Mouse (Mus musculus) G1E-ER4 (cell line): ENCODE results near the gene Creb3l1. TPM values are rescaled to one million over a fixed set of nuclear protein-coding genes. Genes with fewer than 3 reads are reported as not detected.

Source experiments
- GATA1 ChIP-seq: IDR thresholded peaks from one replicate; pipeline ENCODE4 v1.8.0; 2012; ENCODE audit warnings: low read length, inconsistent platforms
- polyA plus RNA-seq: library from polyadenylated mRNA; stranded (reverse); fragments of >175 nt; gene quantifications from 2 replicates; pipeline ENCODE4 v1.2.3, GENCODE M21; 2012

Gene Creb3l1
- polyA plus RNA-seq, 1 experiment: 0.94 TPM

DNA sequence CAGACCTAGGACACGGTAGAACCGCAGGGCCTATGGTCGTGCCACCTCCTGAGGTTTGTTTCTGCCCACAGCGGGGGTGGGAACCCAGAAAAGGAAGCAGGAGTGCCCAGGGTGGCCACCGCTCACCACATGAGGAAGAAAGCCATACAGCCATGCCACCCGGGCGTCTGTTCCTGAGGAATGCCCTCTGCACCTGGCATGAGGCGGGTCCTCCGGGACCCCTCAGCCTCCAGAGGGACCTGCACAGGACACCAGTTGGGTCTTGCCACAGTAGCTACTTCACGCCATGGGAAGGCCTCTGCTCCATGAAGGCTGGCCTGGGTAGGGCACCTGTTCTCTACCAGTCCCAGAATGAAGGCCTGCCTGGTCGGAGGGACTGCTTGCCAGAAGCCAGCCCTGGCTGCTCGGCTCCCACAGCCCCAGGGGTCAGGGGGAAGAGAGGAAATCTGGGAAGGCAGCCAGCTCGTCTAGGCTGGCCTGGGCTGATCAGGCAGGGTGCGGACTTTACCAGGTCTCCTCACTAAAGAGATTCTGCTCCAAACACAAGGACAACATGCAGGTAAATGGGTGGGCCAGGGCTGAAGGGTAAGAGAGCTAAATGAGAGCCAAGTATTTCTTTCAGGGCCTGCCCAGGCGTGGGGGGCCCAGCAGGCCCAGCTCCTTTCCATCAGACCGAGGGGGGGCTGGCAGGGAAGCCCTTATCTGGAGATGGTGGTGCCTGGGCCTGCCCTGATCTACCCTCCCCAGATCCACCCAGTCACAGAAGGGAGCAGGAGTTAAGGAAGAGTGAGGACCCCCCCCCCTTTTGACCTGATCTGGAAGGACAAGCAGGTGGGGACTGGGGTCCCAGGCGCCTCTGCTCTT is 74.7 kb downstream of the Creb3l1 start:
- TF ChIP-seq GATA1: no peak

DNA sequence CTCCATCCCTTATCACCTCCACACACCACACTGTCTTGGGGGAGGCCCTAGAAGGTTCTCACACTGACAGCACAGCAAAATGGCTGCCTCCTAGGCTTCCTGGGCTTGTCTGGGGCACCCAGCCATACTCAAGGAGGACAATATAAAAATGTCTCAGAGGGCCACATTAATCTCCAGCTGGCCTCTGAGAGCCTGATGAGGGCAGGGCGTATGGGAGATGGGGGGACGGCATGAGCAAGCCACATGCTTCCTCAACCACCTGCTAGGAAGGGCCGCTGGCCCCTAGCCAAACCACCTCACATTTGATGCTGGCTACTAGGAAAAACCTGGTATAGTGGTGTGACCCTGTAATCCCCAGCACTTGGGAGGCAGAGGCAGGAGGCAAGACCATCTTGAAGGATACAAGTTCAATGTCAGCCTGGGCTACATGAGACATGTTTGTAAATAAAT is 75.5 kb downstream of the Creb3l1 start:
- no peak for TF ChIP-seq GATA1

- peak; percentile 84 for TF ChIP-seq GATA1
These were observed 76.2 kb downstream of the Creb3l1 start for GRCm38 (mm10) chr2:91948151-91948509.

DNA sequence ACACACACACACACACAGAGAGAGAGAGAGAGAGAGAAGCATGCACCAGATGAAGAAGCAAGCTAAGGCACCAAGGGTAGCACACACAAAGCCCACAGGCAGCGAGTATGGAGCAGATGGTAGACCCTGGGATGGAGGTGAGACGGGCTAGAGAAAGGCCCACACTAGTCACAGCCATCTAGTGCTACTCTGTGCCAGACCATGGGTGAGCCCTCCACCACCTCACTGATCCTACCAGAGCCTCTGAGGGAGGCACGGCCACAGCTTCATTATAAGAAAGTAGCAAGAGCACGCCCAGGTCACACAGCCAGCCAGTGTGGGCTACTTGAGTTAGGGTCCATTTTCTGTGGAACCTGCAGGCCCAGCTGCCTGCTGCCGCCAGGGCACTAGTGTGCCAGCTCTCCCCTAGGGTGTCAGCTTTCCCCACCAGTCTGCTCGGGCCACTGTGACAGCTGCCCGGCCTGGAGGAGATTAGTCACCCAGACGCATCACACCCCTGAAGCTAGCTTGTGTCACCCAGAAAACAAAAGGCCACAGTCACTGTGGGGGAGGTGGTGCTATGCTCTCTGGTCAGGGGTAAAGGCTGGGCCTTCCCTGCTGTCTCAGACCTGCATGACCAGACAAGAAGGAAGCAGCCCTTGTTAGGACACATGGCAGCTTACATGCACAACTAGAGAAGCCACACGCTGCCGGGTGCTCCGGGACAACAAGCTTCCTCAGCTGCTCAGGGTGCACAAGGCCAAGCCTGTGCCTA is 76.7 kb downstream of the Creb3l1 start:
- TF ChIP-seq GATA1: no peak

DNA sequence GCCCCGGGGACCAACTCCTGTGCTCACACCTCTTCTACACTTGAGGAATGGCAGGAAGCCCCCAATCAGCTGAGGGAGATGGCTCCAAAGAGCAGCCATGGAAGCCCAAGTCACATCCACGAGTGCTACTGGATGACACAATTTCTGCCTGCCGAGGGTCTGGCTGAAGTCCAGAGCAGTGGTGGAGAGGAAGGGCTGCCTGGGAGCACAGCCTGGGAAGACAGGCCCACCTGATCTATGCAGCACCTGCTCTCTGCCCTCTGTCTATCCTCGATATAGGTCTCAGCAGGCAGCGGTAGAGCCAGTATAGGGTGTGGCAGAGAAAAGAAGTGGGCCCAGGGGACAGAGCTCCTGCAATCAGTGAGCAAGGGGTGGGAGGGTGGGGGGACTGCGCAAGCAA is 77.5 kb downstream of the Creb3l1 start:
- no peak for TF ChIP-seq GATA1

DNA sequence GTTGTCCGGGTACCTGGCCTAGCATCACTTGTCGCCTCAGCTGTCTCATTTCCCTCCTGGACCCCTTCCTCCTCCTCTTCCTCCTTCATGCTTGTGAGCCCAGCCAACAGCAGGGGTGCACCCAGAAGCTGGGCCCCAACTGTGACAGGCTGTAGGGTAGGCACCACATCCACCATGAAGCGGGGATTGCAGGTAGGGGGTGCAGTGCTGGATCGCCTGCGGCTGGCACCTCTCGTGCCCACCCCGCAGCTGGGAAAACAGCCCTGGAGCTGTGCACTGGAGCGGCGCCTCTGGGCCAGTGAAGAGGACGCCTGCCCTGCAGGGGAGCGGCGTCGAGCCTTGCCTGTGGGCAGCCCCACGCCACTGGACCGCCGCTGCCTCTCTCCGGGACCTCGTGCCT is 78.8 kb downstream of the Creb3l1 start, which contains the start of gene Gm9821:
Gene Gm9821 (plus strand): TSS at position 221 of the 400 bp plus-strand sequence.
- TF ChIP-seq GATA1: no peak

- TF ChIP-seq GATA1: no peak
These were observed 79.9 kb downstream of the Creb3l1 start for GRCm38 (mm10) chr2:91944170-91944950.

GRCm38 (mm10) chr2:91942356-91942755 is 81.9 kb downstream of the Creb3l1 start:
- no peak for TF ChIP-seq GATA1

DNA sequence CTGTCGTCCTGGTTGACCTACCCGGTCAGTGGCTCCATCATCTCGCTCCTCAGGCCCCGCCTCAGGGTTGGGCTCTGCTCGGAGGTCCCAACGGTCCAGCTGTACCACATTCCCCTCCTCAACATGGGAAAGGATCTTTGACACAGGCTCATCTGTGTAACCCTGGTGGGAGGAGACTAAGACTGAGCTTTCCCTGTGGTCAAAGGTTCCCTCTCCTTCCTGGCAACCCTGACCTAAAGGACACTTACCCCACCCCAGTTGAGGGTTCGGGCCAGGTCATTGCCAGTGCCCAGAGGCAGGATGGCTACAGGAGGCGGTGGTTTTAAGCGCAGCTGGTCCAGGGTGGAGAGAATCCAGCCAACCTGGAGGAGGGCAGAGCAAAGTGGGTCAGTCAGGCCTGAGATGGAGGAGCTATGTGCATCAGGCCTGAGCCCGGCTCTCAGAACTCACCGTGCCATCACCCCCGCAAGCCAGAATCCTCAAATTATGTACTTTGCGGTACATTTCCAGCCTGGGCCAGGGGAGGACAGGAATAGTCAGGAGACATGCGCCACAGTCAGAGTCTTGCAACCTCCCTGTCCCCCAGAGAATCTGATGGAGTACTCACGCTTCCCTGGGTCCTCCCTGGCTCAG is 84.9 kb downstream of the Creb3l1 start:
- no peak for TF ChIP-seq GATA1

- TF ChIP-seq GATA1: no peak
These were observed 88.1 kb downstream of the Creb3l1 start for GRCm38 (mm10) chr2:91936154-91936553.

DNA sequence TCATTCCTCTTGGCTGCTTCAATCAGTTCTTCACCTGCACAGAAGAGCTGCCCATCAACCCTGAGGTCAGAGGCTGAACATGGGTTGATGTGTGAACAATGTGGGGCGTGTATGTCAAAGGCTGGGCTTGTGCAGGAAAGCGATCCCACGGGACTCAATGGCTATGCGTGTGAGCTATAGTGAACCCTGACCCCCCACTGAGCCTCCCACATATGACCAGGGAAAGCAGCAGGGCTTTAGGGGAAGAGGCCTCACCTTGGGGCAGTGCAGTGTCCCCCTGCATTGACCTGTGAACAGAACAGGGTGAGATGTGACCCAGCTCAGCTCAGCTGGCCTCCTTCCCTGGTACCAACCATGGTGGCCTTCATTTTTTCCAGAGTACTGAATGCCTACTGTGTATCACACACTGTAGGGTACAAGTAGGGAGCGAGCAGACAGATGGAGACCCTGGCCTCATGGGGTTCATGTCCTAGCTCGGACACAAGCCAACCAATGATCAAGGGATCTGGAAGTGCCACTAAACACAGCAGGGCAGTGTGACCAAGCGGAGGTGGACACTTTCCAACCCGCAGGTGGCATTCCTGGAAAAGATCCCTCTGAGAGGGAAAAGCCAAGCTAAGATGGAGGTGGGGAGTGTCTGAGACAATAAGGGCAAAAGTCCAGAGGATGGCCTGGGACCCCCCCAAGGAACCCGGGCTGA is 89.3 kb downstream of the Creb3l1 start:
- TF ChIP-seq GATA1: no peak

GRCm38 (mm10) chr2:91934016-91934415 is 90.3 kb downstream of the Creb3l1 start:
- no peak for TF ChIP-seq GATA1

DNA sequence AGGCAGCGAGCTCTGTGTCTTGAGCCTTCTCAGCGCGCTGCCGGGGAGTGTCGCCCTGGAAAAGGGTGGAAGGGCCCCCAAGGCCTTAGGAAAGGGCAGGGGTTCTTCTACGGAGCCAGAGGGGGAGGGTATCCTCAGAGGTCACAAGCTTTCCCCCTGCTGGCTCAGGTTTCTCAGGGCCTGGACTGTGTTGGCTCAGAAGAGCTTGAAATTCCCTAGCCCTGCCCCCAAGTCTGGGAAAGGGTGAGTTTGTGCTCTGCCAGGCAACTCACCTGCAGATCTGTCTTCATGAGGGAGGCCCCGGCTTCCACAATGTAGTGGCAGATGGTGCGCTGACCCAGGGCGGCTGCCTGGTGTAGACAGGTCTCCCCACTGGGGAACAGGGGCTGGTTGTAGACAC is 90.8 kb downstream of the Creb3l1 start:
- no peak for TF ChIP-seq GATA1

DNA sequence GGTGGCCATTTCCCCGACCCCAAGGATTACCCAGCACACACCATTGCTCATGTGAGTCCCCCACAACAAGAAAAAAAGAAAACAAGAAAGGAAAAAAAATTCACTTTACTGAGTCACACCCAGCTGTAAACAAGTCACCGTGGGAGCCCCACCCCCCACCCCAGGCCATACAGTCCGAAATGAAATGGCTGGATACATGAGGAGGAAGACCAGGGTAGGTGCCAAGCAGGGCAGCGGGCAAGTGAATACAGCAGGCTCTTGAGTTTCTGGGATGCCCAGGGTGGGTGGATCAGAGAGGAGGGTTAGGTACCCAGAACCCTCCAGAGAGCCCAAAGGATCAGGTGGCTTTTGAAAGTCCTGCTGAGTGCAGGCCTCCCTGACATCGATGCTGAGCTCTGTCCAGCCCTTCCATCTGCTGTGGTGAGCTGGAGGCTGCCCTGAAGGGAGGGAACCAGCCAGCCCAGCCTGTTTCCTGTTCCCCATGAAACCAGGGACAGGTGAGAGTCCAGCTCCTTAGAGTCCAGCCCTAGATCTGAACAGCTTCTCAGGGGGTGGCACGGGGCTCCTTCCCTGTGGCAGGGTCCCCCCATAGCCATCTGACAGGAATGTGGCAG is 91.5 kb downstream of the Creb3l1 start:
- no peak for TF ChIP-seq GATA1

Other genes starting within 250 kb of the Creb3l1 start
- 0.17 and 0.23 TPM in 2 replicates for gene Chrm4, start 97.3 kb downstream of the Creb3l1 start, polyA plus RNA-seq
- gene Mdk, start 92.2 kb downstream of the Creb3l1 start, polyA plus RNA-seq: 7.4 and 8.7 TPM in 2 replicates
- gene Gm9821, start 78.8 kb downstream of the Creb3l1 start, polyA plus RNA-seq: not detected in 2 replicates
- 462 and 526 TPM in 2 replicates for gene Dgkz, start 48.6 kb downstream of the Creb3l1 start, polyA plus RNA-seq
- 5.5 and 7.1 TPM in 2 replicates for gene Phf21a, start 68.6 kb upstream of the Creb3l1 start, polyA plus RNA-seq